Mouse (Mus musculus): Measurements from ENCODE around the gene Saysd1. TPM values are rescaled to one million over a fixed set of nuclear protein-coding genes. Genes with fewer than 3 reads are reported as not detected.

Saysd1 gene
- polyA plus RNA-seq, 1 experiment = 5.9 TPM

DNA sequence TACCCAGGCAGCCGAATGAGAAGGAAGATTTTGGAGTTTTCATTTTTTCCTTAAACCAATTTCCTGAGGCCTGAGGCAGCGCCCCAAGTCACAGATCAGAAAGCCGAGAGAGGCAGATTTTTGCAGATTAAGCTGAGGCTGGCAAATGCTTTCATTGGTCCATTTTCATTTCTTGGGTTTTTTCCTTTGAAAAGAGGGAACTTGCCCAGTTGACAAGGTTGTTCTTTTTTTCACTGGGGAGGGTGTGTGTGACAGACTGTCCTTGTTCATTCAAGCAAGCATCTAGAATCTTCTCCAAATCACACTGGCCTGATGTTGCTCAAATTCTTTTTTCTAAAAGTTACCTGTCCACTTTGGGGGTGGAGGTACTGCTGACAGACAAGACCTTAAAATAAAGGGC, 40.7 kb upstream of the Saysd1 start:
- no peak overlapping the region for H3K4me3 ChIP-seq (replicated peaks; ENCODE audit: control insufficient read depth, low read depth, low read length)
- TF ChIP-seq POLR2A (IDR thresholded peaks at IDR 0.05; ENCODE audit: borderline replicate concordance, control insufficient read depth, low read depth, low read length) (no peak), CTCF (IDR thresholded peaks at IDR 0.05; ENCODE audit: control insufficient read depth, insufficient read depth, low read length) (no peak)
- WGBS = 16% methylated on average over 3 of the region's 3 CpGs
- no peaks in the 10 kb centered on the region; the same call in 1 of the 2 replicates for H3K4me1 ChIP-seq (ENCODE audit: control insufficient read depth, insufficient read depth, low read length)
- H3K27ac ChIP-seq (ENCODE audit: control insufficient read depth, insufficient read depth, low read depth, low read length, poor library complexity) = no peak overlapping the region

DNA sequence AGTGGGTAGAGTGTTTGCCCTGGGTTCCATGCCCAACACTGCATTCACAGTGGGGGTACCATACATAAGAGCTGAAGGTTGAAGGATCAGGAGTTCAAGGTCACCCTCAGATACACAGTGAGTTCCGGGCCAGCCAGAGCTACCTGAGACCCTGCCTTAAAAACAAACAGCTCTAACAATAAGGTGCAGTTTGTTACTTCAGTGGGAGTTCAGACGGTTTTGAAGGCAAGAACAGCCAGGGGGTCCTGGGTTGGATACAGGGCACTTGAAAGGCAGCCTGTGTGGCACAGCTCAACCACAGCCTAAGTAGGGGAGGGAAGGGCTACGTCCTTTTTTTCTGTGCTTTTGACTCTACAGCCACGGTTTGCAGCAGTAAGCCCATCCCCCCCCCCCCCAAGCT, 40.3 kb upstream of the Saysd1 start:
- 17% methylated on average over 4 of the region's 4 CpGs for WGBS
- TF ChIP-seq CTCF (IDR thresholded peaks at IDR 0.05; ENCODE audit: control insufficient read depth, insufficient read depth, low read length) (no peak), POLR2A (IDR thresholded peaks at IDR 0.05; ENCODE audit: borderline replicate concordance, control insufficient read depth, low read depth, low read length) (no peak)
- H3K27ac ChIP-seq (ENCODE audit: control insufficient read depth, insufficient read depth, low read depth, low read length, poor library complexity) = no peak overlapping the region
- H3K4me3 ChIP-seq (replicated peaks; ENCODE audit: control insufficient read depth, low read depth, low read length) = no peak overlapping the region
- no peaks in the 10 kb centered on the region; the same call in 1 of the 2 replicates for H3K4me1 ChIP-seq (ENCODE audit: control insufficient read depth, insufficient read depth, low read length)

DNA sequence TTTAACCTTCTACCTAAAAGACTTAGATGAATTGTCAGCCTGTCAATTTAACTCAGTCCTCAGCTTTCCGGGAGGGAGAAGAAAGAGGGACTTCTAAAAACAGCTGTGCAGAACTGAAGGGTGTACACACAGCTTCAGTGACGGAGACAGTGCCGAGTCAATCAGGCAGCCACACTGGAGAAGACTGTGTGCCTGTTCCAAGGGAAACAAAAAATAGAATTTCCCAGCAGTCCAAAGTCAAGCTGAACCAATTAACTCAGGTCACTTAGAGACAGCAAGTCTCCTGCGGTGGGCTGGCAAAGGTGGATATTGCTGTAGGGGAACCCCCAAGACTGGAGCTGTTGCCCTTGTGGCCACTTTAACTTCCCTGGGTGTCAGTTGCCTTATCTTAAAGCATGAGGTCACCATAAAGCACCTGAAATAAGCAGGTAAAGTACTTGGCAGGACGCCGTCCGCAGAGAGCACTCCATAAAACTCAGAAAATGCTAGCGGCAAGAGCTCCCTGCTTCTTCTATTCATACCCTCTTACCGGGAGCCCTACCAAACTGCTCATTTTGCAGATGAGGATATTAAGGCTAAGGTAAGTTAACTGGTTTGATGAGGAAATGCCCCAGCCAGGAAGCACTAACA, 39.3 kb upstream of the Saysd1 start:
- no peak overlapping the region for H3K27ac ChIP-seq (ENCODE audit: control insufficient read depth, insufficient read depth, low read depth, low read length, poor library complexity)
- 64% methylated on average over 9 of the region's 9 CpGs for WGBS
- H3K4me3 ChIP-seq (replicated peaks; ENCODE audit: control insufficient read depth, low read depth, low read length) = no peak overlapping the region
- H3K4me1 ChIP-seq (ENCODE audit: control insufficient read depth, insufficient read depth, low read length) = no peaks in the 10 kb centered on the region; the same call in 1 of the 2 replicates
- TF ChIP-seq POLR2A (IDR thresholded peaks at IDR 0.05; ENCODE audit: borderline replicate concordance, control insufficient read depth, low read depth, low read length) (no peak), CTCF (IDR thresholded peaks at IDR 0.05; ENCODE audit: control insufficient read depth, insufficient read depth, low read length) (no peak)

DNA sequence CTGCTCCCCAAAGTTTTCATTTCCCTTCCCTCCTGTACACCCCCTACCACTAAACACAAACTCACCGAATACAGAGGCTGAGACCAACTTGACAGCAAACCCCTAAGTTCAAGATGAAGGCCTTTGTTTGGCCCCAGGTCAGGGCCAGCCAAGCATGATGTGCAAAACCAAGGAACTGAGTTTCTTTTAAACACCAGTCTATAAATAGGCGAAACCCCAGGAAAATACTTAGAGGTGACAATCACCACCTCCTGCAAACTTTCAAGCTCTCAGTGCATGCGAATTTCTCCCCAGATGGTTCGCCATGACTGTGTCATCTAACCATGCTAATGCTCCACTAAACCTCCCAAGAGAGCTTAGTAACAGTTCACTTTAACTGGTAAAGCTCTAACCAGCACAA, 37.4 kb upstream of the Saysd1 start:
- no peak overlapping the region for H3K27ac ChIP-seq (ENCODE audit: control insufficient read depth, insufficient read depth, low read depth, low read length, poor library complexity)
- H3K4me3 ChIP-seq (replicated peaks; ENCODE audit: control insufficient read depth, low read depth, low read length) = no peak overlapping the region
- TF ChIP-seq CTCF (IDR thresholded peaks at IDR 0.05; ENCODE audit: control insufficient read depth, insufficient read depth, low read length) (no peak), POLR2A (IDR thresholded peaks at IDR 0.05; ENCODE audit: borderline replicate concordance, control insufficient read depth, low read depth, low read length) (no peak)
- no peaks in the 10 kb centered on the region; the same call in 1 of the 2 replicates for H3K4me1 ChIP-seq (ENCODE audit: control insufficient read depth, insufficient read depth, low read length)
- 74% methylated on average over 4 of the region's 4 CpGs for WGBS

DNA sequence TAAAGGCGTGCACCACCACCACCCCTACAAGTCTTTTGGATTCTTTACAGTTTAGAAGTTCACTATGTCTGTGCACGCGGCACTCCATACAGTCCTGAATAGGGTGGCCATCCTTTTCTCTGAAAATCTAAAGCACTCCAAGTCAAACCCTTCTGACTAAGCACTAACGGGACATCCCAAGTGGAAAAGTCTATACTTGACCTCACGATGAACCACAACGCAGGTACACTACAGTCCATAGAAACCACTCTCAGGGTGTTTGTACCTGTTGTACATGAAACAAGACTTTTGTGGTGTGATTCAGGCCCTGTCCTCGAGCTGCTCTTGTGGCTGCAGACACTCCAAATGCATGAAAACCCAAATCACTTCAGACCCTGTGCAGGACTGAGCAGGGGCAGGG, 36.8 kb upstream of the Saysd1 start:
- no peak overlapping the region for H3K4me3 ChIP-seq (replicated peaks; ENCODE audit: control insufficient read depth, low read depth, low read length)
- 85% methylated on average over 7 of the region's 7 CpGs for WGBS
- TF ChIP-seq POLR2A (IDR thresholded peaks at IDR 0.05; ENCODE audit: borderline replicate concordance, control insufficient read depth, low read depth, low read length) = no peak
- no peak for TF ChIP-seq CTCF (IDR thresholded peaks at IDR 0.05; ENCODE audit: control insufficient read depth, insufficient read depth, low read length)
- no peak overlapping the region for H3K27ac ChIP-seq (ENCODE audit: control insufficient read depth, insufficient read depth, low read depth, low read length, poor library complexity)
- H3K4me1 ChIP-seq (ENCODE audit: control insufficient read depth, insufficient read depth, low read length) = no peaks in the 10 kb centered on the region; the same call in 1 of the 2 replicates

DNA sequence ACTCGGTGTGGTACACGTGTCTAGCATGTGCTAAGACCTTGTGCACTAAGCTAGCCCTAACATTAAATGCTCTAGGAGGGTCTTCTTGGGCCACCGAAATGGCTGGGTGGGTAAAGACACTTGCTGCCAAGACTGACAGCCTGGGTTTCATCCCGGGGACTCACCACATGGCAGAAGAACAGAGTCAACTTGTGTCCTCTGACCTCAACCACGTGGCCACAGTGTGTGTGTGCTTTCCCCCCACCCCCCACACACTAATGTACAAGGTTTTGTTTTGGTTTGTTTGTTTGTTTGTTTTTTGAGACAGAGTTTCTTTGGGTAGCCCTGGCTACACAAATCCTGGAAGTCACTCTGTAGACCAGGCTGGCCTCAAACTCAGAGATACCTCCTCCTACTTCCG, 36.4 kb upstream of the Saysd1 start:
- WGBS = 70% methylated on average over 6 of the region's 6 CpGs
- Histone ChIP-seq H3K4me1 (ENCODE audit: control insufficient read depth, insufficient read depth, low read length) (no peaks in the 10 kb centered on the region; the same call in 1 of the 2 replicates), H3K27ac (ENCODE audit: control insufficient read depth, insufficient read depth, low read depth, low read length, poor library complexity) (no peak overlapping the region), H3K4me3 (replicated peaks; ENCODE audit: control insufficient read depth, low read depth, low read length) (no peak overlapping the region)
- TF ChIP-seq CTCF (IDR thresholded peaks at IDR 0.05; ENCODE audit: control insufficient read depth, insufficient read depth, low read length) (no peak), POLR2A (IDR thresholded peaks at IDR 0.05; ENCODE audit: borderline replicate concordance, control insufficient read depth, low read depth, low read length) (no peak)

DNA sequence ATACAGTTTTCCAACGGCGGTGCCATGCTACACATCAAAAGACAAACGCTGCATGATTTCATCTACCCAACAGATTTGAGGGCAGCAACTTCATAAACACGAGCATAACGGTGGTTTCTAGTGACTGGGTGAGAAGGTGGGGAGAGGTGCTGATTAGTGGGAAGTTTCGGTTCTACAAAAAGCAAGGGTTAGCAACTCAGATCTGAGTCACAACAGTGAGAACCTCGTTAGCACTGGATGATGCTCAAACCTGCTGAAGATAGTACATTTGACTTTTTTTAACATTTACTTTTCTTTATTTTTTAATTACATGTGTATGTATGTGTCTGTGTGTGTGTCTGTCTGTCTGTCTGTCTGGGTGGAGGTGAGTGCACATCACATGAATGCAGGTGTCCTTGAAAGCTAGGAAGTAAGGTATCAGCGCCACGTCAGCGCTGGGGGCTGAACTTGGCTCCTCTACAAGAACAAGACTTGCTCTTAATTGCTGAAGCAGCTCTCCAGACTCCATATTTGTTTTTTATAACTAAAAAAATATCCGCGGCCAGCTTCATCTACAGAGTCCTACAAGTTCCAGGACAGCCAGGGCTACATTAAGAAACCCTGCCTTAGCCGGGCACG, 35.6 kb upstream of the Saysd1 start:
- no peaks in the 10 kb centered on the region; the same call in 1 of the 2 replicates for H3K4me1 ChIP-seq (ENCODE audit: control insufficient read depth, insufficient read depth, low read length)
- 46% methylated on average over 14 of the region's 14 CpGs for WGBS
- TF ChIP-seq CTCF (IDR thresholded peaks at IDR 0.05; ENCODE audit: control insufficient read depth, insufficient read depth, low read length) = no peak
- TF ChIP-seq POLR2A (IDR thresholded peaks at IDR 0.05; ENCODE audit: borderline replicate concordance, control insufficient read depth, low read depth, low read length) = no peak

DNA sequence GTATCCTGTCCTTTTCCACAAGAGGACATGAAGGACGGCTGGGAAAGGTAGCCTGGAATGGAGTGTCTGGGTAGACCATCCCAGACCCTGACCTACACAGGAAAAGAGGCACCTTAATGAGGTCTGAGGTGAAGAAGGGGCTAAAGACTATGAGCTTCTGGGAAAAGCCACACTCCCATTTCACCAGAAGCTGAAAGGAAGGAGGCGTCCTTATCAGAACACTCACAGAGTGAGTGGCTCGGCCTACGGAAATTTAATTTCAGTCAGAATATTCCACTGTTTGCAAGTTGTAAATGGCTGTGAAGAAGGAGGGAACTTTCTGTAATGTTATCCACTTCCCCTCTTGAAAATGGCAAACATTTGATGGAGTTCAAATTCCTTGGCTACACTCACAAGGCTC, 34.6 kb upstream of the Saysd1 start:
- WGBS = 46% methylated on average over 4 of the region's 4 CpGs
- no peak overlapping the region for H3K27ac ChIP-seq (ENCODE audit: control insufficient read depth, insufficient read depth, low read depth, low read length, poor library complexity)
- no peaks in the 10 kb centered on the region; the same call in 1 of the 2 replicates for H3K4me1 ChIP-seq (ENCODE audit: control insufficient read depth, insufficient read depth, low read length)
- H3K4me3 ChIP-seq (replicated peaks; ENCODE audit: control insufficient read depth, low read depth, low read length) = no peak overlapping the region
- no peak for TF ChIP-seq CTCF (IDR thresholded peaks at IDR 0.05; ENCODE audit: control insufficient read depth, insufficient read depth, low read length)
- no peak for TF ChIP-seq POLR2A (IDR thresholded peaks at IDR 0.05; ENCODE audit: borderline replicate concordance, control insufficient read depth, low read depth, low read length)

More for the DNA sequence above, 35.6 kb upstream of the Saysd1 start:
- Histone ChIP-seq H3K4me3 (replicated peaks; ENCODE audit: control insufficient read depth, low read depth, low read length) (no peak overlapping the region), H3K27ac (ENCODE audit: control insufficient read depth, insufficient read depth, low read depth, low read length, poor library complexity) (no peak overlapping the region)
